Mouse (Mus musculus) monocyte, adult 5-6 weeks (primary cell): ENCODE results near the gene Abl2. TPM values are rescaled to one million over a fixed set of nuclear protein-coding genes. Genes with fewer than 3 reads are reported as not detected.

Source experiments
- ATAC-seq: fragments of 153-309, 156-312 bp; replicated peaks from 2 replicates; pipeline ENCODE4 v1.8.0; 2017; ENCODE audit warnings: mild to moderate bottlenecking; ENCODE audit not compliant: low TSS enrichment, insufficient number of reproducible peaks, severe bottlenecking, poor library complexity, low FRiP score
- total RNA-seq: library from RNA; stranded (forward); fragments of 200-1000, 200-491, 200-594 nt; gene quantifications from 3 replicates; pipeline ENCODE4 v1.2.3, GENCODE M21; 2017

The Abl2 gene
- total RNA-seq, 1 experiment from 2014 or later: 17.1 TPM

- no peak for ATAC-seq
Observed at GRCm38 (mm10) chr1:156686025-156686661, 127.6 kb downstream of the Abl2 start.

Other genes with a start within 250 kb of the Abl2 start
- gene Nphs2, start 248.1 kb upstream of the Abl2 start, total RNA-seq: not detected in 3 replicates
- 950 to 1,369 TPM (median 1,318 TPM) in 3 replicates for gene Gm2000, start 192.7 kb upstream of the Abl2 start, total RNA-seq
- gene Axdnd1, start 137.6 kb upstream of the Abl2 start, total RNA-seq: 1.2 to 7.4 TPM in 2 of 3 replicates, not detected in the other
- 125 to 142 TPM (median 127 TPM) in 3 replicates for gene Soat1, start 84.5 kb upstream of the Abl2 start, total RNA-seq
- gene Gm10031, start 34.8 kb upstream of the Abl2 start, total RNA-seq: 6.0 to 10.7 TPM (median 9.9 TPM) in 3 replicates
- gene Tor3a, start 115.6 kb downstream of the Abl2 start, total RNA-seq: 10.6 to 22.7 TPM (median 17.1 TPM) in 3 replicates
- gene Fam20b, start 160.3 kb downstream of the Abl2 start, total RNA-seq: 41.8 to 53.3 TPM (median 41.9 TPM) in 3 replicates